Mouse (Mus musculus) limb, embryonic 15.5 days (tissue): ENCODE measurements around the gene Vhl. TPM values are rescaled to one million over a fixed set of nuclear protein-coding genes. Genes with fewer than 3 reads are reported as not detected.

Experiments used
- polyA plus RNA-seq: library from polyadenylated mRNA; unstranded; fragments of >200 nt; fragmentation: Nextera tagmentation; extraction: Ambion mirVana; gene quantifications from 2 replicates; pipeline ENCODE4 v1.2.1, GENCODE M21; 2015

Vhl gene
- polyA plus RNA-seq, 1 experiment from 2014 or later: 44.3 TPM

Other genes with a start within 250 kb of the Vhl start
- 45.1 and 48.7 TPM in 2 replicates for gene Tada3, start 246.1 kb upstream of the Vhl start, polyA plus RNA-seq
- gene Arpc4, start 245.8 kb upstream of the Vhl start, polyA plus RNA-seq: 392 and 399 TPM in 2 replicates
- gene Ttll3, start 234.7 kb upstream of the Vhl start, polyA plus RNA-seq: 4.4 and 5.6 TPM in 2 replicates
- gene Rpusd3, start 204.6 kb upstream of the Vhl start, polyA plus RNA-seq: 20.4 and 21.3 TPM in 2 replicates
- 0.63 TPM in 1 of 2 replicates, not detected in the other for gene Cidec, start 188.2 kb upstream of the Vhl start, polyA plus RNA-seq
- gene Jagn1, start 181.4 kb upstream of the Vhl start, polyA plus RNA-seq: 85.0 and 88.5 TPM in 2 replicates
- gene Il17re, start 165.5 kb upstream of the Vhl start, polyA plus RNA-seq: 8.9 and 9.7 TPM in 2 replicates
- 58.4 and 63.5 TPM in 2 replicates for gene Il17rc, start 152.5 kb upstream of the Vhl start, polyA plus RNA-seq
- 22.1 and 27.2 TPM in 2 replicates for gene Creld1, start 140.7 kb upstream of the Vhl start, polyA plus RNA-seq
- 0.44 and 0.61 TPM in 2 replicates for gene Prrt3, start 122.0 kb upstream of the Vhl start, polyA plus RNA-seq
- 106 and 110 TPM in 2 replicates for gene Emc3, start 92.3 kb upstream of the Vhl start, polyA plus RNA-seq
- 5.9 and 6.6 TPM in 2 replicates for gene Fancd2, start 92.3 kb upstream of the Vhl start, polyA plus RNA-seq
- not detected in 2 replicates for gene Fancd2os, start 23.2 kb upstream of the Vhl start, polyA plus RNA-seq
- 222 and 231 TPM in 2 replicates for gene Brk1, start 19.2 kb upstream of the Vhl start, polyA plus RNA-seq
- 4.1 and 4.6 TPM in 2 replicates for gene Irak2, start 14.5 kb downstream of the Vhl start, polyA plus RNA-seq
- 0.61 and 0.63 TPM in 2 replicates for gene Tatdn2, start 73.1 kb downstream of the Vhl start, polyA plus RNA-seq
- gene Ghrl, start 95.9 kb downstream of the Vhl start, polyA plus RNA-seq: 0.30 and 0.42 TPM in 2 replicates
- gene Sec13, start 116.8 kb downstream of the Vhl start, polyA plus RNA-seq: 308 and 336 TPM in 2 replicates